Mouse (Mus musculus): ENCODE measurements around the gene Fam234a.
"Not testable (repeated sequence)": the region's sequence is repeated elsewhere in the genome, so short reads cannot be mapped to it uniquely, and the experiment has no call there.

The Fam234a gene

DNA sequence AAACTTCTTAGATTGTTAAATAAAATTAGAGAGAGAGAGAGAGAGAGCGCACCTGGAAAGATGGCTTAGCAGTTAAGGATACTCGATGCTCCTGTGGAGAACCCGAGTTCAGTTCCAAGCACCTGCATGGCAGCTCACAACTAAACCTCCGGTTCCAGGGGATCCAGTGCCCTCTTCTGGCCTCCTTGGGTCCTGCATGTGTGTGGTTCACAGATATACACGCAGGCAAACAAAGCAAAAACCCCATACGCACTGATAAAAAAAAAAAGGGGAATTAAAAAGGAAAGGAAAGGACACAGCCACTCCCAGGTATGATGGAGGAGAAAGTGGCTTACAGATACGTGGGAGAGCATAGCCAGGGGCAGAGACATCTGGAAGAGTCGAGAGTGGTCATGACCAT lies 11.2 kb downstream of the Fam234a start:
- DNase-seq = no peak

DNA sequence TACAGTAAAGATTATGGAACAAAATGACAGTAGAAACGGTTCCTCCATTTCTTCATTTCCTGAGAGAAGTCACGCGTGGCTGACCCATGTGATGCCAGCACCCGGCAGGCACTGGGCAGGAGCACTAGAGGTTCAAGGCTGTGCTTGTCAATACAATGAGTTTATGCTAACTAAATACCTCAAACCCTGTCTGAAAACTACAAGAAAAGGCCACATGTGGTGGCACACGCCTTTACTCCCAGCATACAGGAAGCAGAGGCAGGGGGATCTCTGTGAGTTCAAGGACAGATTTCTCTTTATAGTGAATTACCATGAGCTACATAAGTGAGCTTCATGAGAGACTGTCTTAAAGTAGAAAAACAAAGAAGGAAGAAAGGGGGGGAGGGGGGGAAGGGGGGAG lies 12.9 kb downstream of the Fam234a start:
- DNase-seq = no peak

DNA sequence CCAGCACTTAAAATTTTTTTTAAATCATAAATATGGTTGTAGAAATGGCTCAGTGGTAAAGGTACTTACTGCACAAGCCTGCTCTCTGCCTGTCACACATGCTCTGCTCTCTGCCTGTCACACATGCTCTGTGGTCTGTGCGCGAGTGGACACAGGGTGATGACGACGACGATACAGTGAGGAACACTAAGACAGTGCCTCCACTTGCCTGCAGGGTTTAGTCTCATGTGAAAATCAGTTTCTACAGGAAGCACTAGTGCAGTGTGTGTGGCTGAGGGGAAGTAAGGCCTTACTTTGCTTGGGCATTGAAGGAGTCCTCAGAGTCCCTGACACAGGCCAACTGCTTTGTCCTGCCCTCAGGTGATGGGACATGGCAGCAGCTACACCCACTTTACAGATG lies 14.3 kb downstream of the Fam234a start:
- no peak for DNase-seq

DNA sequence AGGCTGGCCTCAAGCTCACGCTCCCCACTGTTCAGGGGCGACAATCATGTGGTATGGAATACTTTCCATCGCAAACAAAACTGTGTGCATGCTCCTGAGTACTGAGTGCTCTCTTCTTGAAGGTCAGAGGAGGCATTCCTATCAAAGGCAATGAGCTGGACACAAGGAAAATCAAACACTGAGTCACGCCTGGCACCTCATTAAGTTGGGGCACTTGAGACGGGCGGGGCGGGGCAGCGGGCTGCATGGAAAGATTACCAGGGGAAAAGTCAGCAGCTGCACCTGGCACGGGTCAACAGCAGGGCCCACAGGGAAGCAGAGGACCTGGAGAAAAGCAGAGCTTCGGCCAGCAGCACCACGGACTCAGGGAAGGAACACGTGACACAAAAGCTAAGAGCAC lies 18.9 kb downstream of the Fam234a start:
- DNase-seq = peak; percentile 41

DNA sequence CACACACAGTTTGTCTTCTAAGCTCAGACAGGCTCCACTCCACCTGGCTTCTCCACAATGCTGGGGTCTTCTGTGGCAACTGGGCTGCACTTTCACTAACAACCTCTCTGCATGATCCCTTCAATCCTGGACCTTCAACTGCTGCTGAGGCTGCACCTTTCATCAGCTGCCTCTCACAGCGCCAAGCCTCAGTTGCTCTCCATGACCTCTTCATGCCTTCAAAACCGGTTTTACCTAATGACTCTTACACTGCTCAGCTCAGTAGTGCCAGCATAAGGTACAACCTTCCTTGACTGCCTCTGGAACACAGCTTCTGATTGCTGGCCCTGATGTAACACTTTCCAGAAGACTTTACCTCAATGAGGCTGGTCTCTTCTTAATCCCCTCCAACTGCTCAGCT lies 22.5 kb downstream of the Fam234a start:
- DNase-seq = no peak

DNA sequence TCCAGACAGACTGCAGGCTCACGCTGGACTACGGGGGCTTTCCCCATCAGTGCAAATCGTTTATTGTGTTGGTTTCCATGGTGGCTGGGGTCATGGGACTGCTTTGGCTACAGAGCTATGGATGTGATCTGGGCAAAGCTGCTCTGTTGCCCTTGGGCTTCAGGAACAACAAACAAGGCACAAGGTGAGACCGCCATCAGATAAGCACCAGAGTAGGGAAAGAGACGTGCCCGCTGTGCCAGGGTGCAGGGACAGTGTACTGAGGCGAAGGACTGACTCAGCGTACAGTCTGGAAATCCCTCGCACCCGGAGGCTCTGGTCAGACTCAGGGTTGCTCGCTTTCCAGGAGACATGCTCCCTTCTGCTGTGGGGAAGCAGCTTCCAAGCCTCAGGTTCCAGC lies 31.4 kb downstream of the Fam234a start:
- DNase-seq = no peak

DNA sequence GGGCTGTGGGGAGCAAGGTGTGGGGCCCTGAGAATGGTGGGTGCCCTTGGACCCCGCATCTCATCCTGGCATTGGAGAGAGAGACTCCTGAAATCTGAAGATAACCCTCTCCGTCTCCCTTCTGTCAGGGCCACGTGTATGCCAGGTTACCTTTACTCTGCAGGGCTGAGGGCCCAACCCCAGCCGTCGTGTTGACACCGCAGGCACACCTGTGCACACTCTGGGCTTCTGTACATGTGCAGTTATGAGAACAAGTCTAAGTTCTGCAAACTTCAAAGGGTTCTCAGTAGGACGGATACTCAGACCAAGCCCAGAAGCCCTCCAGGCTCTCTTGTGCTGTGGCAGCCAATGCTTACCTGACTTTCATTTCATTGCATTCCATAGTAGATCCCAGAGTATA lies 31.8 kb downstream of the Fam234a start:
- DNase-seq = no peak

DNA sequence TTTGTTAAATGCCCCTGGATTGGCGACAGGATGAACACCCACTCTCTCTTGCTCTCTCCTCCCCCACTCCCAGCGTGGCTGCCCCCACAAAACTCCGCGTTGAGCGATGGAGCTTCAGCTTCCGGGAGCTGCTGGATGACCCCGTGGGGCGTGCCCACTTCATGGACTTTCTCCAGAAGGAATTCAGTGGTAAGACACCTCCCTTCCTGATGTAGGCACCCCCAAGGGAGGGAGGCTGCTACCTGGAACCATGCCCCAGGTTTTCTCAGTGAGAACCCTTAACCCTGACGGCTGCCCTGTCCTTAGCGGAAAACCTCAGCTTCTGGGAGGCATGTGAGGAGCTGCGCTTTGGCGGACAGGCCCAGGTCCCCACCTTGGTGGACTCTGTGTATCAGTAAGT lies 36.4 kb downstream of the Fam234a start, which contains the start of gene Arhgdig:
Gene Arhgdig, minus strand, starts transcription at position 101 of the 400 bp plus-strand sequence.
- DNase-seq = no peak

DNA sequence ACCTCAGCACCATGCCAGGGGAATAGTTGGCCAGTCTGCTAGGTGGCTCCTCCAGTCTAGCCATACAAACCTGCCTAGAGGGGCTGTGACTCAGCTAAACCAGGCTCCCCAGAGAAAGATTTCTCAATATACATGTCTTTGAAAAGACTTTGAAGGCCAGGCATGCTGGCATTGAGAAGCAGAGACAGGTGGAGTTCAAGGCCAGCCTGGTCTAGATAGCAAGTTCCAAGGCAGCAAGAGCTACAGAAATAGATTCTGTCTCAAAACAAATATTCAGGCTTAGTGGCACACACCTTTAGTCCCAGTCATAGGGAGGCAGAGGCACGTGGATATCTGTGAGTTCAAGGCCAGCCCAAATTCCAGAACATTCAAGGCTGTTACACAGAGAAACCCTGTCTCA lies 37.6 kb downstream of the Fam234a start:
- DNase-seq = no peak

DNA sequence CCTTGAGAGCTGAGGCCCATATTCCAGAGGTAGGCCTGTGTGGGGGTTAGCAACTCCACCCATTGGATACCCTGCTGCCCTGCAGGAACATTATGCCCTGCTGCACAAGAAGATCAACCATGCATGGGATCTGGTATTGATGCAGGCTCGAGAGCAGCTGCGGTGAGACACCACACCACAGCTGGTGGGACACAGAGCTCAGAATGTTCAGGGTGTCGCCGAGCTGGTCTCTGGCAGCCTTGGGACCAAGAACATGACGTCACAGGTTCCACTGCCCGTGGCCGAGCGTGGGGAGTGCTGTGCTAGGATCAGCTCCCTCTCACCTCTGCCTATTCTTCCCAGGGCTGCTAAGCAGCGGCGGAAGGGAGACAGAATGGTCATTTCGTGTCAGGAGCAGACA lies 39.3 kb downstream of the Fam234a start:
- no peak for DNase-seq

DNA sequence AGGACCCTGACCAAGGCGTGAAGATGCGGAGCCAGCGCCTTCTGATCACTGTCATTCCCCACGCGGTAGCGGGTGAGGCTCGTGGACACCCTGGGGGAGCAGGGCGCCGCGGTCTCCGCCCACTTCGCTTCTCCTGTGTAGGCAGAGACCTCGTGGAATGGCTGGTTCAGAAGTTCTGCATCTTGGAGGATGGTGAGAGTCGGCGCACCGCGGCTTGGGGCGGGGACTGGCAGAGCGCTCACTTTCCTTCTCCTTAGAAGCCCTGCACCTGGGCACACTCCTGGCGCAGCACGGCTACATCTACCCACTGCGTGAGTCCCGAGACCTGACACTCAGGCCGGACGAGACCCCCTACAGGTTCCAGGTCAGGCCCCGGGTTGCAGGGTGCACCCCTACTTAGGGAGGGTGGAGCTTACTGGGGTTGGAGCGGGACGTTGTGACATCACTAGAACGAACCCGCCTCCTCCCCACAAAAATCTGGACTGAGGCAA lies 40.7 kb downstream of the Fam234a start:
- peak; percentile 56 for DNase-seq

DNA sequence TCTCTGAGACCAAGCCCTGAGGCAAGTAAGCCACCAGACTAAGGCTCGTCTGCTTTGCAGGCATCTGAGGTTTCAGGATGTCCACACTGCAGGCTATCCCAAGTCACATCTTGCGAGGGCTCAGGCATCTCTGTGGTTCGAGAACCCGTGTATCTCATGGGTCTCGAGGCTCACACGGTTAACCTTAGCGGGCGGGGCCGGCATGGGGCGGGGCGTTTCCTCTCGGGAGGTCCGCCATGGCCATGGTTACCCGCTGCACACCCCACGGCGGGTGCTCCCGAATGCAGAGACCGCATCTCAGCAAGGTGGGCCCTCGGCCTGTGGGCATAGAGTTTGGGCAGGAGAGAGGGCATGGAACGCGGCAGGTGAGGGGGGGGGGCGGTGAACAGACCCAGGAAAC lies 41.3 kb downstream of the Fam234a start, which contains the start of gene Rgs11:
Gene Rgs11, plus strand, starts transcription at position 215 of the 400 bp plus-strand sequence.
- DNase-seq = peak; percentile 40

DNA sequence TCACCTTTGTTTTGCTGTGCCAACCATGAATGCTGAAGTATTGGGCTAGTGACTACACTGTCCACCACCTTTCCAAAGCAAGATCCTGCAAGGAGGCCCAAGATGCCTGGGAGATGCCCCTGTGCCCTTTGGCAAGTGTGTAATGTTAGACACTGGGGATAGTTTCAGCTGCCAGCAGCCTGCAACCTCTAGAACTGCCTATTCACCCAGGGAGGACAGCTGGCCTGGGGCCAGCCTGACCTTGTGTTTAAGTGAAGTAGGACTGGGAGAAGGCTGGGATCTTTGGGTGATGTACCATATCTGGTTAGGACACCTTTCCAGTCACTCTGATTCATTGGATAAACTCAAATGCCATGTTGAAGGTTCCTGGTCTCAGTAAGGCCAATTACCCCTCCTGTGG lies 42.0 kb downstream of the Fam234a start:
- peak; percentile 36 for DNase-seq

DNA sequence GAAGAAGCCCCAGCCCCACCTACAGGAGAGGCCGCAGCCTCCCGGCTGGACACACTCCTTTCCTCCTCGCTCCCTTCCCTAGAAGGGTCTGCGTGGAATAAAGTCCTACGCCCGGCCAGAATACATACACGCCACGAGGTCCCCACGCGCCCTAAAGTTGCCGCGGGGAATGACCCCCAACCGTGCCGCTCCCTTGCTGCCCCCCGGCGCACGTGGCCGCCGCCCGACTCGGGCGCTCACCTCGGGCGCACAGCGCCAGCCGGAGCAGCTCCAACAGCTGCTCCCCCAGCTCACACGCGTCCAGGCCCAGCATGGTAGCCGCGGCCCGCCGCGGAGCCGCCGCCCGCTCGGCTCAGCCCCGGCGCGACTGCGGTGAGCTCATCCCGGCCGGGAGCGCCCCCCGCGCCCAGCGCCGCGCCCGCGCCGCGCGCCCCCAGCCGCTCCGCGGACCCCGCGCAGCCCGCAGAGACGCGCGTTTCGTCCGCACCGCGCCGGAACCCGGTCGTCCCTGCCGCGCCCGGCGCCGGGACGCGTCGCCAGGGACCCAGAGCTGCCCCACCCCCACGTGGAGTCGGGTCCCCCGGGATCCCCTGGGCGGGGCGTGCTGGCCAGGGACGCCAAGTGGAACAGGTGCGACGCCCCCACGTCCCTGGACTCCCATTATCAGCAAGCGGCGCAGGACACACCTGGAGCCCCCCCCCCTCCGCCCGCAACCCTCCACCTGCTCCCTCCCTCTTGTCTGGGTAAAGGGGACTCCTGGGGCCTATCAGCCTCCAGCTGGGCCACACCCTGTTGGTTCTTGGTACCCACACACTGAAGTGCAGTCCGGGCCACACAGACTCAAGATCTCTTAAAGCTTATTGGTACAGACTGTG lies 43.0 kb downstream of the Fam234a start:
- DNase-seq = no peak

DNA sequence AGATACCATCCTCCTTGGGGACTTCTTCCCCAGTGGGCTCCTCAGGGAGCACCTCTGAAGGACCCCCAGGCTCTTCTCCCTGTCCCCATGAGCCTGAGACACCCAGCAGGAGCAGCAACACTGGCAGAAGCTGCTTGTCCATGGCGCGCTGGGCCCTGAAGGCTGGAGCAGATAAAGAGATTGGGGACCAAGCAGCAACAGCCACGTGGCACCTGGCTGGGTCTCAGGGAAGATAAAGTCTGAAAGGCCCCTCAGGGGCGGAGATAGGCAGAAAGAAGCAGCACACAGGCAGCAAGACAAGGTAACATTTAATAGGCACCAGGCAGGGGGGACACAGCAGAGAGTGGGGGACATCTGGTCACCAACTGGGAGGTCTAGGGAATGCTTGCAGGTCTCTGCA lies 45.1 kb downstream of the Fam234a start, which contains the start of gene Pdia2:
Gene Pdia2, minus strand, starts transcription at position 196 of the 400 bp plus-strand sequence.
- DNase-seq = no peak

DNA sequence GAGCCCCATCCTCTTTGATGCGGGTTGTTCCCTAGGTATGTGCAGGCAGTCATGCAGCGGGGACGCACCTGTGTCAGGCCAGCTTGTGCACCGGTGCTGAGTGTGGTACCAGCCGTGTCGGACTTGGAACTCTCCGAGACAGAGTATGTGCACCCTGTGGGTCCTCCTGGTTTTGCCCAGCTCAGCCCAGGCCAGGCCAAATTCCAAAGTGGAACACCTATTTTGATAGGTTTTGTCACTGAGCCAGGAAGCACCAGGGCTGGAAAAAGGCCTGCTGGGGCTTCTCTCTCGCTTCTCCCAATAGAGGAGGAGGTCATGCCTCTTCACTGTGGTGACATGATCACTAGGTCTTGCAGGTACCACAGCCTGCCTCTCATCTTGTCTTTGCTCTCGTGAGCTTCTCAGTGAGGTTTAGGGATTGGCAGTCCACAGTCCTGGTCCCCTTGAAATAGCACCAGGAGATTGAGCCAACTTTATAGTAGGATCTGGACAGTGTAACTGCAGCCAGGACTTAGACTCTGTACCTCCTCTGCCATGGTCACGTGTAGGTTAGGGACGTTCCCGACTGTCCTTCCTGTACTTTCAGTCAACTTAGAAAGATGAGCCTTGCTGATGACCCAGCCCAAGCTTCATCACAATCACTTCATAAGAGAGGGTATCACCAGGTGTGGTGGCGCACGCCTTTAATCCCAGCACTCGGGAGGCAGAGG lies 51.4 kb downstream of the Fam234a start:
- DNase-seq = peak; percentile 56

DNA sequence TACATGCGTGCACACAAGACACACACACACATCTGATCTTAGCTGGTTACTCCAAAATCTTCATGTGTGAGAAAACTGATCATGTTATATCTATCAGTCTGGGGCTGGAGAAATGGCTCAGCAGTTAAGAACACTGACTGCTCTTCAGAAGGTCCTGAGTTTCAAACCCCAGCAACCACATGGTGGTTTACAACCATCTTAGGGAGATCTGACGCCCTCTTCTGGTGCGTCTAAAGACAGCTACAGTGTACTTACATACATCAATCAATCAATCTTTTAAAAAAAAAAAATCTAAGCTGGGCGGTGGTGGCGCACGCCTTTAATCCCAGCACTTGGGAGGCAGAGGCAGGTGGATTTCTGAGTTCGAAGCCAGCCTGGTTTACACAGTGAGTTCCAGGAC lies 52.6 kb downstream of the Fam234a start:
- not testable (repeated sequence) for DNase-seq

DNA sequence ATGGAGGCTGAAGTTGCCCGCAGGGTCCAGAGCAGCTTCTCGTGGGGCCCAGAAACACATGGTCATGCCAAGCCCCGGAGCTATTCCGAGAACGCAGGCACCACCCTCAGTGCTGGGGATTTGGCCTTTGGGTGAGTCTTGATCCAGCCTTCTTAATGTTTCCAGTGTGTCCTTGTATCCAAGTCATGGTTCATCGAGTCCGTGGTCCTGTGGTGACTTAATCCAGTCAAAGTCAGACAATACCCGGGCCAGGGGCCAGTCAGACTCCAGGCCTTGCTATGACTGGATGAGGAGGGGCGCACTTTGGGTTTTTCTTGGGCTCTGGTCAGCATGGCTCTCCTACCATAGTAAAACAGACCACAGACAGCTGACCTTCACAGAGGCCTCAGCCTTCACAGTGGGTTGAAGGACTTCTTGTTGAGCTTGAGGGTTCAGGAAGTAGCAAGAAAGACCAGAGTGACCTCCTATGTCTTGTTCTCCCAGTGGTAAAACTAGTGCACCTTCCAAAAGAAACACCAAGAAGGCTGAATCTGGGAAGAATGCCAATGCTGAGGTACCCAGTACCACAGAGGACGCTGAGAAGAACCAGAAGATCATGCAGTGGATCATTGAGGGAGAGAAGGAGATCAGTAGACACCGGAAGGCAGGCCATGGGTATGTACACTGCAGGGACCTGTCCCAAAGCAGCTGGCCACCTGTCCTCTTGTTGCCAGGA lies 55.8 kb downstream of the Fam234a start:
- no peak for DNase-seq

DNA sequence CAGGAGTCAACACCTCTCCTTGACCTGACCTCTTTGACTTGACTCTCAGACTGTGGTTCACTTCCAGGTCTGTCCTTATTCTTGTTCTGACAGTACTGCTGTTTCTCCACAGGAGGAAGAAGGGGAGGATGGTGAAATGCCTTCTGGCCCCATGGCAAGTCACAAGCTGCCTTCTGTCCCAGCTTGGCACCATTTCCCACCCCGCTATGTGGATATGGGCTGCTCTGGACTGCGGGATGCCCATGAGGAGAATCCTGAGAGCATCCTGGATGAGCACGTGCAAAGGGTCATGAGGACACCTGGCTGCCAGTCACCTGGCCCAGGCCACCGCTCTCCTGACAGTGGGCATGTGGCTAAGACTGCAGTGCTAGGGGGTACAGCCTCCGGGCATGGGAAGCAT lies 56.5 kb downstream of the Fam234a start:
- no peak for DNase-seq

DNA sequence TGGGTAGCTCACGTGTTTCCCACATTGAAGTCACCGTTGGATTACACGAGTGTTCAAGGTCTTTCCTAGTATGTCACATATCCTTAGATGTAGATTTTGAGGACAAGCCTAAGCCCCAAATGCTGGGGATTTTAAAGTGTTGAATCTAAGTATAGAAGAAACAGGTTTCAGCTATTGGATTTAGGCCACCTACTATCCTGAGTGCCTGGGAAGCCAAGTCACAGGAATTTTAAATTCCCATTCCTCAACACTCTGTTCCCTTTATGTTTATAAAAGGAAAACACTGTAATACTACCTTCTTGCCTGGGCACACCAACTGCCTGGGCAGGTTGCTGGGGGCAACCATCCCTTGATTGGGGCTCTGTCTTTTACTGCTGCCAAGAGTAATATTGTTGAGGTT lies 62.9 kb downstream of the Fam234a start:
- no peak for DNase-seq

DNA sequence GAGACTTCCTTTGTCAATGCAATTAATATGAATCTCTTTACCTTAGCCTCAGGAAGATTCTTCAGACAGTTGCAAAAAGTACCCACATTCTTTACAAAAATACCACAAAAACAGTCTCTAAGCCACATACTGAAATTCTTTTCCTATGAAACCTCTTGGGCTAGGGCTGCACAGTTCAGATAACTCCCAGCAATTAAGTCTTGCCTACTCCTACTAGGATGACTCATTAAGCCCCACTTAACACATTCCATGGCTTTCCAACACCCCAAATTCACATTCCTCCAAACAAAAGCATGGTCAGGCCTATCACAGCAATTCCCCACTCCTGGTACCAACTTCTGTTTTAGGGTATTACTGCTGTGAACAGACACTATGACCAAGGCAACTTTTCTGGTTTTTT lies 65.4 kb downstream of the Fam234a start:
- DNase-seq = no peak

DNA sequence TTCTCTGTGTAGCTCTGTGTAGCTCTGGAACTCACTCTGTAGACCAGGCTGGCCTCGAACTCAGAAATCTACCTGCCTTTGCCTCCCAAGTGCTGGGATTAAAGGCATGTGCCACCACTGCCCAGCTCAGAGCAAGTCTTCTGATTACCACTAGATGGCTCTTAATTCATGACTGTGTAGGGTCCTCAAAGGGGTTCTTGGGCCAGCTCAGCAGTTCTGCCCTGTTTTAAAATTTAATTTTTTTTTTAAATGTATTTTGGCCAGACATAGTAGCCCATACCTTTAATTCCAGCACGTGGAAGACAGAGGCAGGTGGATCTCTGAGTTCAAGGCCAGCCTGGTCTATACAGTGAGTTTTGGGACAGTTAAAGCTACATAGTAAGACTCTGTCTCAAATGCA lies 68.8 kb downstream of the Fam234a start:
- not testable (repeated sequence) for DNase-seq

DNA sequence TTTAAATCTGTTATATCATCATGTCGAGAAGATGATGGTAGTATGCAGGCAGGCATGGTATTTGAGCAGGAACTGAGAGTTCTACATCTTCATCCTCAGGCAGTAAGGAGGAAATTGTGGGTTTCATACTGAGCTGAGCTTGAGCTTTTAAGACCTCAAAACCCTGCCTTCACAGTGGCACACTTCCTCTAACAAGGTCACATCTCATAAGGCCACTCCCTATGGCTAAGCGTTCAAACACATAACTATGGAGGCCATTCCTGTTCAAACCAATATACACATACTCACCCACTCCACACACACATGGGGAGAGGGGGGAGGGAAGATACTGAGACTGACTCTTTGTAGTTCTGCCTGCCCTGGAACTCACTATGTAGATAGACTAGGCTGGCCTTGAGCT lies 76.0 kb downstream of the Fam234a start:
- no peak for DNase-seq

Data from kidney, adult 18-20 months (tissue).